Mouse (Mus musculus): ENCODE data around the gene Fscn2.

DNA sequence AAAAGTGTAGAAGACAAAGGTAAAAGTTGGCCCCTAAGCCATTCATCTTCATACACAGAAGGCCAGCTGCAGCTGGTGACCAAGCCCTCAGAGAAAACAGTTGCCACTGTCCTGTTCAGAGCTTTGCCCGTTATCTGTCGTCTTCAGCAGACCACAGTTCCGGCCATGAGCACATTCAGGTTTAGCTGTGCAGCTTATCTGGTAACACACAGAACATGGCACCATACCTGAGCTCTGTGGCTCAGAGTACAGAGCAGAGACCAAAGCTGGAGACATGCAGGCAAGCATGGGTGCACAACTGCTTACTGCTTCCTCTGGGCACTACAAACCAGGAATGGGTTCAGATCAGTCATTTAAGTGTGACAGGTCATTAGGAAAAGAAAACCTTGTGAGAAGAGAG lies 44.5 kb downstream of the Fscn2 start:
- TF ChIP-seq CTCF (IDR thresholded peaks at IDR 0.05; ENCODE audit: low read depth) (no peak), EP300 (IDR thresholded peaks at IDR 0.05; ENCODE audit: low read depth) (peak; percentile 85)

All from liver, embryonic 14.5 days (tissue).